Mouse (Mus musculus): ENCODE measurements at regions not wholly inside any gene's neighbourhood (a gene's known extent, or its start where the extent isn't known, plus 50 kb on each side); places are given as distances from the start of the nearest gene placed in this dataset.

GRCm38 (mm10) chr17:50366181-50366580, 72.7 kb upstream of the Dazl start:
- Histone ChIP-seq H3K4me1 (ENCODE audit: control insufficient read depth, insufficient read depth, low read length) (no peaks in the 10 kb centered on the region), H3K27ac (replicated peaks; ENCODE audit: low read depth, low read length) (no peak overlapping the region), H3K4me3 (replicated peaks; ENCODE audit: low read length) (no peak overlapping the region), H3K4me2 (replicated peaks; ENCODE audit: low read depth, low read length, severe bottlenecking) (no peak overlapping the region), H3K27me3 (ENCODE audit: control insufficient read depth, insufficient read depth, low read length) (no peaks in the 10 kb centered on the region), H3K36me3 (ENCODE audit: control insufficient read depth, insufficient read depth, low read length) (no peaks in the 10 kb centered on the region), H3K9me3 (ENCODE audit: control insufficient read depth, low read length) (no peaks in the 10 kb centered on the region), H3K9ac (ENCODE audit: low read depth, low read length, severe bottlenecking) (no peak overlapping the region)
- no peak for TF ChIP-seq POLR2A (IDR thresholded peaks at IDR 0.05; ENCODE audit: borderline replicate concordance, extremely low read depth, insufficient read depth, insufficient read length)
- DNase-seq (ENCODE audit: low spot score) (no peak), ATAC-seq (ENCODE audit: low FRiP score, low read depth) (no peak)
- 60% methylated on average over 5 of the region's 5 CpGs for WGBS

- Histone ChIP-seq H3K9ac (ENCODE audit: low read depth, low read length, severe bottlenecking) (no peak overlapping the region), H3K27me3 (ENCODE audit: control insufficient read depth, insufficient read depth, low read length) (no peaks in the 10 kb centered on the region), H3K4me2 (replicated peaks; ENCODE audit: low read depth, low read length, severe bottlenecking) (no peak overlapping the region), H3K27ac (replicated peaks; ENCODE audit: low read depth, low read length) (no peak overlapping the region), H3K36me3 (ENCODE audit: control insufficient read depth, insufficient read depth, low read length) (no peaks in the 10 kb centered on the region), H3K4me3 (replicated peaks; ENCODE audit: low read length) (no peak overlapping the region), H3K9me3 (ENCODE audit: control insufficient read depth, low read length) (no peaks in the 10 kb centered on the region), H3K4me1 (ENCODE audit: control insufficient read depth, insufficient read depth, low read length) (no peaks in the 10 kb centered on the region)
- 86% methylated on average over 6 of the region's 6 CpGs for WGBS
- no peak for TF ChIP-seq POLR2A (IDR thresholded peaks at IDR 0.05; ENCODE audit: borderline replicate concordance, extremely low read depth, insufficient read depth, insufficient read length)
- no peak for ATAC-seq (ENCODE audit: low FRiP score, low read depth)
- DNase-seq (ENCODE audit: low spot score), result no peak
Measured at GRCm38 (mm10) chr17:50369216-50369875, 75.9 kb upstream of the Dazl start.

DNA sequence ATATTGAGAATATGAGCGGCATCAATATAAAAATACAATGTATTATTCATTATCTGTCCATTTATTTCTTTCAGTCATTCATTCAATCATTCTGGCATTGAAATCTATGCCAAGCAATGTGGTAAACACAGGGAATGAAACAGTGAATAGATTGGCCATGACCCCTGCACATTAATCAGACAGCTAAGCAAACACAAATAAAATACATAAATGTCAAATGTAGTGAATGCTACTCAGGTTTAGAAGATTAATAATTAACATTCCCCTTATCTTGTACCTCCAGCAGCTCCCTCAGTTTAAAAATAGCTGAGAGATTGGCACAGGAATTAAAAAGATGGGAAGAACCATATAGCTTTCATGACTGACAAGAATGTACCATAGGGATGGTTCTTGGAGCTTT, 77.0 kb upstream of the Dazl start:
- ATAC-seq (ENCODE audit: low FRiP score, low read depth) (no peak), DNase-seq (ENCODE audit: low spot score) (no peak)
- 95% methylated on average over 1 of the region's 1 CpGs for WGBS
- Histone ChIP-seq H3K9ac (ENCODE audit: low read depth, low read length, severe bottlenecking) (no peak overlapping the region), H3K4me3 (replicated peaks; ENCODE audit: low read length) (no peak overlapping the region), H3K4me1 (ENCODE audit: control insufficient read depth, insufficient read depth, low read length) (no peaks in the 10 kb centered on the region), H3K27me3 (ENCODE audit: control insufficient read depth, insufficient read depth, low read length) (no peaks in the 10 kb centered on the region), H3K4me2 (replicated peaks; ENCODE audit: low read depth, low read length, severe bottlenecking) (no peak overlapping the region), H3K9me3 (ENCODE audit: control insufficient read depth, low read length) (no peaks in the 10 kb centered on the region), H3K36me3 (ENCODE audit: control insufficient read depth, insufficient read depth, low read length) (no peaks in the 10 kb centered on the region), H3K27ac (replicated peaks; ENCODE audit: low read depth, low read length) (no peak overlapping the region)
- no peak for TF ChIP-seq POLR2A (IDR thresholded peaks at IDR 0.05; ENCODE audit: borderline replicate concordance, extremely low read depth, insufficient read depth, insufficient read length)

DNA sequence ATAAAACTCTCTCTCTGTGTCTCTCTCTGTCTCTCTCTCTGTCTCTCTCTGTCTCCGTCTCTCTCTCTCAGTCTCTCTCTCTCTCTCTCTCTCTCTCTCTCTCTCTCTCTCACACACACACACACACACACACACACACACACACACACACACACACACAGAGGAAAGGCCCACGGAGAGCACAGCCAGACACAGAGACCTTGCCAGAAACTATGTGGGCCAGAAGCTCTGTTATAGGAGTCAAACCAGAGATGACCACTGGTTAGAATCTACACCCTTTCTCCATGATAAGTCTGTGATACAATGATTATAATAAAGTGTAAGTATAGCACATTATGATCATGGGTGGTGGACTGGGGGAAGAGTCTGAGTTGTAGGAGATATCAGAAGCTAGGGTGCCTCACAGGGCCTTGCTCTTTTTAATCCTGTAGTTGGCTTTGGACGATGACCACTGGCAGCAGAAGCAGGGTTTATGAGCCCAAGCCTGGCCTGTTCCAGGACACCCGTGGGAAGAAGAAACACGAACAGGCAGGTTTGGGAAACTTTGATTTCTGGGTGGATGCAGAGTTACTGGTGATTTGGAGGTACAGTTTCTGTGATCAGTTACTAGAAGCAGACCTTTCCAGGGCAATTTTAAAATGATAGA, 80.2 kb upstream of the Dazl start:
- 68% methylated on average over 5 of the region's 5 CpGs for WGBS
- Histone ChIP-seq H3K4me1 (ENCODE audit: control insufficient read depth, insufficient read depth, low read length) (no peaks in the 10 kb centered on the region), H3K36me3 (ENCODE audit: control insufficient read depth, insufficient read depth, low read length) (no peaks in the 10 kb centered on the region), H3K9me3 (ENCODE audit: control insufficient read depth, low read length) (no peaks in the 10 kb centered on the region), H3K9ac (ENCODE audit: low read depth, low read length, severe bottlenecking) (no peak overlapping the region), H3K27ac (replicated peaks; ENCODE audit: low read depth, low read length) (no peak overlapping the region), H3K4me2 (replicated peaks; ENCODE audit: low read depth, low read length, severe bottlenecking) (no peak overlapping the region), H3K27me3 (ENCODE audit: control insufficient read depth, insufficient read depth, low read length) (no peaks in the 10 kb centered on the region), H3K4me3 (replicated peaks; ENCODE audit: low read length) (no peak overlapping the region)
- no peak for DNase-seq (ENCODE audit: low spot score)
- no peak for ATAC-seq (ENCODE audit: low FRiP score, low read depth)
- no peak for TF ChIP-seq POLR2A (IDR thresholded peaks at IDR 0.05; ENCODE audit: borderline replicate concordance, extremely low read depth, insufficient read depth, insufficient read length)

GRCm38 (mm10) chr17:50375465-50375864, 82.0 kb upstream of the Dazl start:
- ATAC-seq (ENCODE audit: low FRiP score, low read depth), result no peak
- H3K4me3 ChIP-seq (replicated peaks; ENCODE audit: low read length), result no peak overlapping the region
- H3K27ac ChIP-seq (replicated peaks; ENCODE audit: low read depth, low read length), result no peak overlapping the region
- H3K9me3 ChIP-seq (ENCODE audit: control insufficient read depth, low read length), result no peaks in the 10 kb centered on the region
- H3K36me3 ChIP-seq (ENCODE audit: control insufficient read depth, insufficient read depth, low read length), result no peaks in the 10 kb centered on the region
- DNase-seq (ENCODE audit: low spot score), result no peak
- TF ChIP-seq POLR2A (IDR thresholded peaks at IDR 0.05; ENCODE audit: borderline replicate concordance, extremely low read depth, insufficient read depth, insufficient read length), result no peak
- no peaks in the 10 kb centered on the region for H3K27me3 ChIP-seq (ENCODE audit: control insufficient read depth, insufficient read depth, low read length)
- no peak overlapping the region for H3K9ac ChIP-seq (ENCODE audit: low read depth, low read length, severe bottlenecking)
- H3K4me2 ChIP-seq (replicated peaks; ENCODE audit: low read depth, low read length, severe bottlenecking), result no peak overlapping the region
- 86% methylated on average over 3 of the region's 3 CpGs for WGBS
- no peaks in the 10 kb centered on the region for H3K4me1 ChIP-seq (ENCODE audit: control insufficient read depth, insufficient read depth, low read length)
